Mouse (Mus musculus) urinary bladder, postnatal 10 days (tissue): ENCODE results near the gene Slc25a35.
A peak's percentile ranks its signal among the peaks of the same experiment; 100 is the strongest.
"Not testable (repeated sequence)": the region's sequence is repeated elsewhere in the genome, so short reads cannot be mapped to it uniquely, and the experiment has no call there.

Experiments
- DNase-seq: peaks from one replicate; pipeline ENCODE4 v3.0.0; 2022; ENCODE audit warnings: low spot score

Gene Slc25a35

DNA sequence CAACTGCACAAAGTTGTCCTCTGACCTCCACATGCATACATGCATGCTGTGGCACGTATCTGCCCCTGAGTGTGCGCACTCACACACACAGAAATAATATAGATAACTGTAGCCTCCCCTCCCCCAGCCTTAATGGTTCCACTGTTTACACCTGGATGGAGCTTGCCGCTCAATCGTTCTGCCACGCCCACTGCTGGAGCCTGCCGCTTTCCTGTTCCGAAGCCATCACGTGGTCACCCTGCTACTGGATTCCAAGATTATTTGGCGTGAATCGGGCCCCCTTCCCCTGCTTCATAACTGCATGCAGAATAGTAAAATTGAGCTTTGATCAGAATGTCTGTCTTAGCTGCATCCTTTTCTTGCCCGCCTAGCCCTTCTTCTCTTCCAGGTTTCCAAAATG lies 5.8 kb upstream of the Slc25a35 start:
- not testable (repeated sequence) for DNase-seq

DNA sequence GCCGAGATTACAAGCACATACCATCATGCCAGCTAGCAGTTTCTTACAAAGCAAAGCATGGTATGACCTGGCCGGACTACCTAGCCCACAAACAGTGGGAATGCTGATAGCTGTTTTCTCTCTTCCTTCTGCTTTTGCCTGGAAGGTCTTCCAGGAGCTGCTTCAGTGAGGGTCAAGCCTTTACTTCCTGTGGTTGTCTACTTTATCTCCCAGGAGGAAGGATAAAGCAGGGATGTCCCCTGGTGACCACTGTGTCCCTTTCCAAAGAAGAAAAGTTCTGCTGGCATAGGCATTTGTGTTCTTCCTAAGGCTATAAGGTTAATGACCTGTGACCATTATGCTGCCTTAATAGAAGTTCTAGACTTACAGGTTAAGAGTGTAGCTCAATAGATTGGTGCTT lies 4.5 kb upstream of the Slc25a35 start:
- DNase-seq = no peak

DNA sequence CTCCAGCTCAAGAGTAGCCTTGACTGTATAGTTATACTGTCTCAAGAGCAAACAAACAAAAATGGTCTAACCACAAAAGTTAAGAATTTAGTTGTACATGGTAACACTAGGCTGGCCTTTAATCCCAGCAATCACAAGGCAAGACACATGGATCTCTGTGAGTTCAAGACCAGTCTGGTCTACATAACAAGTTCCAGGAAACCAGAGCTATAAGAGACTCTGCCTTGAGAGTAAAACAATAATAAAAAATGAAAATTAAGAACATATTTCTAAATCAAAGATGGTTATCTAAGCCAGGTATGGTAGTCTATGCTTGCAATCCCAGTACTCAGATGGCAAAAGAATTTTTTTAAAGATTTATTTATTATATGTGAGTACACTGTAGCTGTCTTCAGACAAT lies 2.9 kb upstream of the Slc25a35 start:
- no peak for DNase-seq

- no peak for DNase-seq
Measured at GRCm38 (mm10) chr11:68965845-68966244, 2.1 kb upstream of the Slc25a35 start.

DNA sequence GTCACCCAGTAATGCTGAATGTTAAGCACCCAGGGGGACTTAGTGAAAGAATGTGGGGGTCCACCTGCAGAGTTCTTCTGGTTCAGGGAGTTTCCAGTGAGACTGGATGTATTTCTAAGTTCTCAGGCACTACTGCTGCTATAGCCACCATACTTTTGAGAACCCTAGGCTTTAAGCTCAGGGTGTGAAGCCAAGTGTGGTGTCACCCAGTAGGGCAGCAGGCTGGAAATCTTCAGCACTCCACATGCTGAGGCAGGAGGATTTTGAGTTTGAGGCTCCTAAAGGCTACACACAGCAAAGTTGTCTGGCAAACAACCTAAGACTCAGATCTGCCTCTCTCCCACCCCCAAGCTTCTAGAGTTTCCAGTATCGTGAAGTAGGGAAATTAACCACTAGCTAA lies 1.4 kb upstream of the Slc25a35 start:
- no peak for DNase-seq

DNA sequence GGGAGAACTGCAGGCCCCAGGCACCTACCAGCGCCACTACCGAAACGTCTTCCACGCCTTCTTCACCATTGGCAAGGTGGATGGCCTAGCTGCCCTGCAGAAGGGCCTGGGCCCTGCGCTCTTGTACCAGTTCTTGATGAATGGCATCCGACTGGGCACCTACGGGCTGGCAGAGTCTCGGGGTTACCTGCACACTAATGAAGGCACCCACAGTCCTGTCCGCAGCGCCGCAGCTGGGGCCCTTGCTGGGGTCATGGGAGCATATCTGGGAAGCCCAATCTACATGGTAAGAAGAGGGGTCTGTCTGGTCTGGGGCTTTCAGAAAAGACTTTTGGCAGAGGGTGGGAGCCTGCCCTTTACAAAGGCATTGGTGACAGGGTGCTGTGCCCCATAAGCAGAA lies 821 bp downstream of the Slc25a35 start:
- DNase-seq = no peak

- DNase-seq = no peak
Measured at GRCm38 (mm10) chr11:68970232-68970631, 2.3 kb downstream of the Slc25a35 start.

DNA sequence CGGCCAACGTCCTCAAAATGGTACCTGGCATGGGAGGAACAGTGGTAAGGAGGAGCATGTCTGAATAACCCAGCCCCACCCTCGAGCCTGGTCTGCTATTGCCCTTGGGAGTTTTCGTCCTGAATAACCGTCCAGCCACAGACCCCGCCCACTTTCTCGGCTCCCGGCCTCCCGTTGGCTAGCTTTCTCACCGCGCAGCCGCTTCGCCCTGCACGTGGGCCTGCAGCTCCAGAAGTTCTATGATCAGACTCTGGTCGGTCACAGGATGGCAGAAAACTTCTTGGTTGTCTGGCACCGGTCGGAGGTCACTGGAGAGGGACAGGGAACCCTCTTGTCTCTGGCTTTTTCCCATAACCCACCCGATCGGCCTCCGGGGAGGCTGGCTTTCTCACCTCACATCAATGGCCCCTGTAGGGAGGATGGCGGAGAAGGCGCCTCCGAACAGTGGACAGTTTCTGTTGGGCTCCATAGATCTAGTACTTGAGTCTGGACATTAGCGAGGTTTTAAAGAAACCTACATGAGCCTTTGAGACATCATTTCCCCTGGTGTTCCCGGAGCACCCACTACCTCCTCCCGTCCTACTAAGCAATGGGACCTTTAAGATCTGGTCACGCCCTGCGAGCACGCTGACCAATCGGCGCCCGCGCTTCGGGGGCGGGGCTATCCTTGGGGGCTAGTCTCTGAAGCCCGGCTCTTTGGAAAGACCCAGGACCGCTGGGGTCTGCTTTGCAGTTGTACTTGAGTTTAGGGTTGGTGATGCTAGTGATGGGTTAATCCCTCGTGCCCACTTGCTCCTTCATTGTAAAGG lies 5.5 kb downstream of the Slc25a35 start:
- DNase-seq = peak; percentile 40

- no peak for DNase-seq
Measured at GRCm38 (mm10) chr11:68974059-68974450, 6.1 kb downstream of the Slc25a35 start.

DNA sequence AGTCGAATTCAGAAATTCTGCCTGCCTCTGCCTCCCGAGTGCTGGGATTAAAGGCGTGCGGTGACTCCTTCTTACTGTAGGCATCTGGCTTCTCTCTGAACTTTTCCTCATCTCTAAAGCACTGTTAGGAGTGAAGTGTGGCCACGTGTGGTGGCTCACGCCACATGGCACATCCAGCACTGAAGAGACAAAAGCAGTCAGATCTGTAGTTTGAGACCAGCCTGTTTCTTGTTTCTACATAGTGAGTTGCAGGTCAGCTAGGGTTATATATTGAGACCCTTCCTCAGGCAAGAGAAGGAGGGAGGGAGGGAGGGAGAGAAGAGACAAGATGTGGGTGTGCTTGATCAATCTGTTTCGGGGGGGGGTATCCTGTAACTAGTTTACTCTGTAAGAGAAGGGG lies 7.2 kb downstream of the Slc25a35 start, which contains the start of gene Rangrf:
TSS of gene Rangrf (minus strand) at position 101 of the 400 bp plus-strand sequence.
- no peak for DNase-seq

GRCm38 (mm10) chr11:68975601-68976000 lies 7.7 kb downstream of the Slc25a35 start:
- no peak for DNase-seq

DNA sequence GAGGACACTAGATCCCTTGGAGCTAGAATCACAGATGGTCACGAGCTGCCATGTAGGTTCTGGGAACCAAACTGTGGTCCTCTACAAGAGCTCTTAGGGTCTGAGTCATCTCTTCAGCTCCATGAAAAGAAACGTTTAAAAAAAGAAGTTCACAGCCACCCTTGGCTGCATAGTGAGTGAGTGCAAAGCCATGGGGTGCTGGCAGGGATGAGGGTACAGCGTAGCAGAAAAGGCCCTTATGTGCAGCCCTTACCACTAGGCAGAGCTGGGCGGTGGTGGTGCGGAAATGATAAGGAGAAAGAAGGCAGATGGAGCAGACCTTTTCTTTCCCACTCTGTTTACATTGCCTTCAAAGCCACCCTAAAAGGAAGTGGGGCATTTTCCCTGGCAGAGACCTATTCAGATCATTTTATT lies 11.4 kb downstream of the Slc25a35 start:
- no peak for DNase-seq

GRCm38 (mm10) chr11:68980919-68981318 lies 13.0 kb downstream of the Slc25a35 start:
- DNase-seq = no peak

DNA sequence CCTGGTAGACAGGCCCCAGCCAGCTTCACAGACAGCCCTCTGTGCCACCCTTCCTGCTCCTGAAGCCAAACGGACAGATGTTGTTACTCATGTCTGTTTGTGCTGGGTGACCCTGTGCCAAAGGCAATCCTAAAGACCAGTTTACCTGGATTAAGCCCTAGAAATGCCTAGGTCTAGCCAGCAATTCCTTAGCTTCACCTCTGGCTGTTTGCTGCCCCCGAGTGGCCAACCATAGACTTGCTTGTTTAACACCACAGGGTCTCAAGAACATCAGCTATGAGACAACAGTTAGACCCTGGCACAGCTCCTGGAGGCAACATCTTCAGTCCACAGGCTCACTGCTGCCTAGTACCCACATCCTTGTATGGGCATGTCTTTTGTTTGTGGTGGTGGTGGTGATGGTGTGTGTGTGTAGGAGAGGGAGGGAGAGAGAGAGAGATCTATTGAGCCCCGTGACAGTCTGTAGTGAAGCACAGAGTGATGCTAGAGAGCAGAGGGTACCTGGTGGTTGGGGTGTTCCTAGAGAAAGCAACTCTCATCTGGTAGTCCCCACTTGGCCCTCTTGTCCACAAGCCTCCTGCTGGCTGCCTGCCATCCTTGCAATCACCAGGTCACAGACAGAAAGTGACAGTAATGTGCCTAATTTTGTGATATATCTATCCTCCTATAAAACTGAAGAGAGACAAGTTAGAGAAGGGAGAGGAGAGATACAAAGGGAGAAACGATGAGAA lies 14.9 kb downstream of the Slc25a35 start:
- DNase-seq = no peak

DNA sequence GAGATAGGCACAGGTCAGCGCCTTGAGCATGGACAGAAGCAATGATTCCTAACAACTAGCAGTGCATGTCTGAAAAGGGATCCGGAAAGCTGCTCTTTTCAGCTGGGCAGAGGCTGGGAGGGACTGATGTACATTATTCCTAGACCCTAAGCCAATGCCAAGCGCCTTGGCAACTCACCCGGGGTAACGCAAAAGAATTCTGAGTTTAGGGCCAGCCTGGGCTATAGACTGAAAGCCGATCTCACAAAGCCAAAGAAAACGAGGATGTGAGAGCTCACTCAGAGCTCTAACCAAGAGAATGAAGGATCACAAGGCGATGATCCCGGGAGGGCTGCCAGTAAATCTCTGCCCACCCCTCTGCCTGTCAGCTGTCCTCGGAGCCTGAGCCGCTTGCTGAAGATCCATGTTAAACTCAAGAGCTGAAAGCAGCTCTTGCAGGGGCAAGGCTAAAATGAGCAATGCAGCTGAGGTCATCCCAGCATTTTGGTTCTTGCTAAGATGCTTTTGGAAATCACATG lies 19.5 kb downstream of the Slc25a35 start:
- no peak for DNase-seq

GRCm38 (mm10) chr11:68988341-68988740 lies 20.4 kb downstream of the Slc25a35 start:
- no peak for DNase-seq

- DNase-seq = no peak
Measured at GRCm38 (mm10) chr11:68993122-68993521, 25.2 kb downstream of the Slc25a35 start.

GRCm38 (mm10) chr11:68994377-68994776 lies 26.4 kb downstream of the Slc25a35 start:
- DNase-seq = no peak

DNA sequence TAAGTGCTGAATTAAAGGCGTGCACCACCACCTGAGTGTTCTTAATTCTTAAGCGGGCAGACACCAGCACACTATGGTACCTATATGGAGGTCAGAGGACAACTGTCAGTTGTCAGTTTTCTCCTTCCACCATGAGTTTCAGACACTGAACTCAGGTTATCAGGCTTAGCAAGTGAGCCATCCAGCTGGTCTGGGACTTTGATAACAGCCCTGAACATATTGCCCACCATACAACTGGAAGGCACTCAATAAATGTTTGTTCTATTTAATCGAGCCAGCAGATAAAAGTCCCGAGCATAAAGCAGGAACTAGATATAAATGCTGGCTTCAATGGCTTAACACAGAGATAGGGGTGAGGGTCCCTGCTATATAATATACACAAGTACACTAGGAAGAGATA lies 29.1 kb downstream of the Slc25a35 start:
- no peak for DNase-seq

DNA sequence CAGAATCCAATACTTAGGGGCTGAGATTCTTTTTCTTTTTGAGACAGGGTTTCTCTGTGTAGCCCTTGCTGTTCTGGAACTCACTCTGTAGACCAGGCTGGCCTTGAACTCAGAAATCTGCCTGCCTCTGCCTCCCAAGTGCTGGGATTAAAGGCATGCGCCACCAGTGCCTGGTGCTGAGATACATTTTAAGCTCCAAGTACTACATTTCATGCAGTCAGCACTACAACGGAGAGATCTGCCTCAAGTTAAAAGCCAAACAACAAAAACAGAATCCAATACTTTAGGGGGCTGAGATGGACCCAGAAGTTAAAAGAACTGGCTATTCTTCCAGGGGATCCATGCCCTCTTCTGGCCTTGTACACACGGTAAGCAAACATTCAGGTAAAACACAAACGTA lies 34.9 kb downstream of the Slc25a35 start:
- DNase-seq = not testable (repeated sequence)

DNA sequence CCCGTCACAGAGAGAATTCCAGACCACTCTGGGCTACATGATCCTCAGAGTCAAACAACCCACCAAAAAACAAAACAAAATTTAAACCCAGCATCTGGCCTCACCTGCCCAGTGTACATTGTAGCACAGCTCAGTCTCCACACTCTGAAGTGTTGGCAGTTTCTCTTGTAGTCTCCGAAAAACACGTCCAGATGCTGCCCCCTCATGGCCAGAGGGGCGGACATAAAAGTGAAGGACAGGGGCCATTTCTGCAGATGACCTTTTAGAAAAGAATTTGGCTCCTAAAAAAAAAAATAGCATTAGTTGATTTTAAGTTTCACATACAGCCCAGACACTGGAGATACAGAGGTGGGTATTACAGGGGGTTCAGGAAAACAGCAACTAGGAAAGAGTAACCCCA lies 35.7 kb downstream of the Slc25a35 start:
- no peak for DNase-seq

DNA sequence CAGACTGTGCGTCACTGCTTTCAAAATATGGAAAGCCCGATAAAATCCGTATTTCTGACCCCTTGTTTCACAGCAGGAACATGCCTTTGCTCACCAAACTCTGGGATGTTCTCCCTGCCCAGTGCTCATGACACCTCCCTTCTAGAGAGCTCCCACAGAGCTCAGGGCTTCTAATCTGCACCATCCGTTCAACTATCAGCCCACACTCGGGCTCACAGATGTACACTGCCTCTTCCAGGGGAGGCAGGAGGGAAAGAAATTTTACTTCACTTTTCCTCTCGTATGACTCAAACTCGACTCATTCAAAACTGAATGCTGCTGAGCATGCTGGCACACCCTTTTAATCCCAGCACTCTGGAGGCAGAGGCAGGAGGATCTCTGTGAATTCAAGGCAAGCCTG lies 37.3 kb downstream of the Slc25a35 start:
- no peak for DNase-seq

DNA sequence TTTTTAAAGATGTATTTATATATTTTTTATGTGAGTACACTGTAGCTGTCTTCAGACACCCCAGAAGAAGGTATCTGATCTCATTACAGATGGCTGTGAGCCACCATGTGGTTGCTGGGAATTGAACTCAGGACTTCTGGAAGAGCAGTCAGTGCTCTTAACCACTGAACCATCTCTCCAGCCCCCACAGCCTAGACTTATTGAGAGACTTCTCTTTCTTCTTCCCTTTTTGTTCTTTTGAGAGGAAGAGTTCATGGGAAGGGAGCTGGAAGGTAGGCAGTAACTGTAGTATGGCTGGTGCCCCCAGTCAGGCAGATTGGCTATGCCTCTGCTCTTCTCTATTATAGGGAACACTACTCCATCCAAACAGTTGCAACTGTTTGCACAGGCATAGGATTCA lies 38.6 kb downstream of the Slc25a35 start:
- not testable (repeated sequence) for DNase-seq
